In genomic region chr9:41360356-41360755, GRCm38 (mm10) we compare ENCODE assay signal across 29 mouse cellular contexts.
DNase-seq lines count a peak whose midpoint lies in the region; ATAC-seq lines count a peak whose summit lies in the region.
"Had no signal": no experiment of that assay in that cellular context is flagged by ENCODE, and none has a peak within 500 bp of the region (broad histone marks: within the 10 kb centered on the region; RNA-seq: fewer than 3 reads in every experiment).

No protein-coding gene starts in this region.

- no peaks in the 10 kb centered on the region for H3K9me3 ChIP-seq in hindbrain, embryonic 12.5 days (replicated peaks)
- no peaks in the 10 kb centered on the region for H3K9me3 ChIP-seq in hindbrain, embryonic 11.5 days (ENCODE audit: control insufficient read depth, low read length)
- H3K9me3 ChIP-seq: embryonic facial prominence, embryonic 15.5 days; forebrain, embryonic 12.5 days; kidney, embryonic 15.5 days; limb, embryonic 13.5 days; stomach, embryonic 15.5 days had no signal

- no peak for ATAC-seq in hindbrain, embryonic 12.5 days (ENCODE audit: low FRiP score)
- no peak for ATAC-seq in hindbrain, embryonic 11.5 days (ENCODE audit: low FRiP score)
- ATAC-seq in frontal cortex, adult (ENCODE audit: low TSS enrichment) = no peak
- ATAC-seq: activated CD4-positive, CD25-positive, alpha-beta regulatory T cell, adult 4 months; inflammation-experienced regulatory T-cells, adult 6 months had no signal

- H3K27ac ChIP-seq in hindbrain, embryonic 12.5 days = 0 out of 2 replicates have a peak overlapping the region, but pooled peaks have one; percentile 1
- no peak overlapping the region for H3K27ac ChIP-seq in hindbrain, embryonic 11.5 days (ENCODE audit: low read depth, low read length)
- H3K27ac ChIP-seq: embryonic facial prominence, embryonic 15.5 days; forebrain, embryonic 12.5 days; kidney, embryonic 15.5 days; limb, embryonic 13.5 days; macrophage; stomach, embryonic 15.5 days had no signal

- H3K9ac ChIP-seq in hindbrain, embryonic 12.5 days = no peak overlapping the region
- no peak overlapping the region for H3K9ac ChIP-seq in hindbrain, embryonic 11.5 days (ENCODE audit: low read depth, low read length)
- H3K9ac ChIP-seq: embryonic facial prominence, embryonic 15.5 days; forebrain, embryonic 12.5 days; kidney, embryonic 15.5 days; limb, embryonic 13.5 days; stomach, embryonic 15.5 days had no signal

- no peaks in the 10 kb centered on the region for H3K27me3 ChIP-seq in hindbrain, embryonic 12.5 days
- H3K27me3 ChIP-seq in hindbrain, embryonic 11.5 days (ENCODE audit: control insufficient read depth, insufficient read depth, low read length) = no peaks in the 10 kb centered on the region
- H3K27me3 ChIP-seq: embryonic facial prominence, embryonic 15.5 days; forebrain, embryonic 12.5 days; kidney, embryonic 15.5 days; limb, embryonic 13.5 days; stomach, embryonic 15.5 days had no signal

- no peak overlapping the region for H3K4me3 ChIP-seq in hindbrain, embryonic 12.5 days
- no peak overlapping the region for H3K4me3 ChIP-seq in hindbrain, embryonic 11.5 days (ENCODE audit: low read depth, low read length)
- H3K4me3 ChIP-seq: embryonic facial prominence, embryonic 15.5 days; forebrain, embryonic 12.5 days; kidney, embryonic 15.5 days; limb, embryonic 13.5 days; stomach, embryonic 15.5 days had no signal

- no peak overlapping the region for H3K4me2 ChIP-seq in hindbrain, embryonic 12.5 days (replicated peaks)
- H3K4me2 ChIP-seq in hindbrain, embryonic 11.5 days (replicated peaks; ENCODE audit: low read depth, low read length) = no peak overlapping the region
- H3K4me2 ChIP-seq: embryonic facial prominence, embryonic 15.5 days; forebrain, embryonic 12.5 days; heart, embryonic 11.5 days; kidney, embryonic 15.5 days; limb, embryonic 13.5 days; liver, embryonic 11.5 days; stomach, embryonic 15.5 days had no signal

- H3K36me3 ChIP-seq in hindbrain, embryonic 12.5 days = no peaks in the 10 kb centered on the region
- no peaks in the 10 kb centered on the region for H3K36me3 ChIP-seq in hindbrain, embryonic 11.5 days (ENCODE audit: control insufficient read depth, insufficient read depth, low read length)
- H3K36me3 ChIP-seq: embryonic facial prominence, embryonic 15.5 days; forebrain, embryonic 12.5 days; kidney, embryonic 15.5 days; limb, embryonic 13.5 days; stomach, embryonic 15.5 days had no signal

- peaks cover 12% of the 10 kb centered on the region for H3K4me1 ChIP-seq in hindbrain, embryonic 12.5 days
- H3K4me1 ChIP-seq in hindbrain, embryonic 11.5 days (replicated peaks; ENCODE audit: control insufficient read depth, insufficient read depth, low read length) = no peaks in the 10 kb centered on the region
- H3K4me1 ChIP-seq: embryonic facial prominence, embryonic 15.5 days; limb, embryonic 13.5 days; stomach, embryonic 15.5 days had no signal

- no peak for DNase-seq in hindbrain, embryonic 11.5 days (ENCODE audit: low spot score)
- DNase-seq in lung, postnatal 25 days (ENCODE audit: low spot score) = peak; percentile 7
- no peak for DNase-seq in lung, adult 18-20 months
- DNase-seq in A20 (ENCODE audit: low read depth, low spot score) = peak; percentile 46
- DNase-seq in brain, adult 2 months (ENCODE audit: low read depth, low spot score) = peak; percentile 78
- DNase-seq in adrenal gland, adult (ENCODE audit: inconsistent age in 2 of 2, low spot score in 1 of 2) = no peak
- DNase-seq: adrenal gland, adult 8-10 months; B cell, adult 2 months; cerebellum, adult 11 months; cerebellum, postnatal 10 days; gastrocnemius, postnatal 25 days; heart, adult 11 months; heart, postnatal 36 days; kidney, adult 18-20 months; kidney, postnatal 25 days; midbrain, embryonic 14.5 days; right cerebral cortex, postnatal 14 days had no signal

- 55% methylated on average over 5 of the region's 5 CpGs for WGBS in hindbrain, embryonic 12.5 days
- 54% methylated on average over 5 of the region's 5 CpGs for WGBS in hindbrain, embryonic 11.5 days

Comparison
In these comparisons a context has a peak if more than half of its experiments do, and no peak if none do; other contexts are left out.
1. DNase-seq: peak in lung, postnatal 25 days (single experiment), A20 (single experiment) and brain, adult 2 months (single experiment); none in hindbrain, embryonic 11.5 days (single experiment), lung, adult 18-20 months (0 of 2) and adrenal gland, adult (0 of 2).